Mouse (Mus musculus) heart, adult 2 months (tissue): ENCODE data around the gene Prkcq. TPM values are rescaled to one million over a fixed set of nuclear protein-coding genes. Genes with fewer than 3 reads are reported as not detected.

Experiments used
- DNase-seq, 2 experiments: peaks; one replicate each; pipeline ENCODE4 v3.0.0; 2021
- H3K27ac ChIP-seq: fragments of 200-600 bp; 2 replicates; pipeline ENCODE4 v1.8.1; 2022
- H3K27me3 ChIP-seq: fragments of 200-500 bp; 2 replicates; pipeline ENCODE4 v1.6.1; 2012; ENCODE audit warnings: mild to moderate bottlenecking, low read length, inconsistent platforms, mixed read lengths; ENCODE audit not compliant: control insufficient read depth, insufficient read depth
- H3K36me3 ChIP-seq: fragments of 200-500 bp; 2 replicates; pipeline ENCODE4 v1.6.1; 2012; ENCODE audit warnings: low read length, inconsistent platforms; ENCODE audit not compliant: control insufficient read depth, insufficient read depth
- H3K4me1 ChIP-seq: fragments of 200-500 bp; 2 replicates; pipeline ENCODE4 v1.6.1; 2011; ENCODE audit warnings: low read length; ENCODE audit not compliant: control insufficient read depth, insufficient read depth
- H3K4me3 ChIP-seq: fragments of 200-600 bp; 2 replicates; pipeline ENCODE4 v1.8.1; 2022
- H3K79me2 ChIP-seq: fragments of 200-500 bp; replicated peaks from 2 replicates; pipeline ENCODE4 v1.6.1; 2012; ENCODE audit warnings: mild to moderate bottlenecking, inconsistent platforms, low read length, moderate library complexity, mixed read lengths; ENCODE audit not compliant: control insufficient read depth, insufficient read depth
- H3K9ac ChIP-seq: fragments of 200-500 bp; 2 replicates; pipeline ENCODE4 v1.6.1; 2012; ENCODE audit warnings: low read depth, mild to moderate bottlenecking, control low read depth, inconsistent platforms, low read length, mixed read lengths
- CTCF ChIP-seq: fragments of 200-600 bp; IDR thresholded peaks from 2 replicates; pipeline ENCODE4 v1.8.1; 2022; ENCODE audit warnings: antibody characterized with exemption, mild to moderate bottlenecking, moderate library complexity
- EP300 ChIP-seq: fragments of 200-500 bp; IDR thresholded peaks from 2 replicates; pipeline ENCODE4 v1.6.1; 2011; ENCODE audit warnings: low read depth, low read length, control low read depth; ENCODE audit not compliant: insufficient read depth
- POLR2A ChIP-seq: fragments of 200-500 bp; IDR thresholded peaks from 2 replicates; pipeline ENCODE4 v1.6.1; 2011; ENCODE audit warnings: mild to moderate bottlenecking, low read depth, low read length, control low read depth; ENCODE audit not compliant: insufficient read depth
- WGBS: fragments of 180-500 bp; shearing (Covaris S2); methylation state at CpG from one replicate; pipeline ENCODE4 v1.1.7; 2018; 5-methylcytosine and 5-hydroxymethylcytosine counted together
- intact Hi-C: fragments of 180-260 bp; cut with DNase I; formaldehyde crosslinking; loops from one replicate; pipeline ENCODE4 v1.15.1; 2025
- polyA plus RNA-seq: library from polyadenylated mRNA; depleted of rRNA; stranded (reverse); fragments of >200 nt; gene quantifications from 2 replicates; pipeline ENCODE4 v1.2.3, GENCODE M21; 2012
- total RNA-seq, 2 experiments: library from RNA; stranded (reverse); gene quantifications; 2 replicates each; pipeline ENCODE4 v1.2.3; 2021

The Prkcq gene
- total and polyA plus RNA-seq, 3 experiments = 1.1 to 3.3 (median 2.6) TPM

DNA sequence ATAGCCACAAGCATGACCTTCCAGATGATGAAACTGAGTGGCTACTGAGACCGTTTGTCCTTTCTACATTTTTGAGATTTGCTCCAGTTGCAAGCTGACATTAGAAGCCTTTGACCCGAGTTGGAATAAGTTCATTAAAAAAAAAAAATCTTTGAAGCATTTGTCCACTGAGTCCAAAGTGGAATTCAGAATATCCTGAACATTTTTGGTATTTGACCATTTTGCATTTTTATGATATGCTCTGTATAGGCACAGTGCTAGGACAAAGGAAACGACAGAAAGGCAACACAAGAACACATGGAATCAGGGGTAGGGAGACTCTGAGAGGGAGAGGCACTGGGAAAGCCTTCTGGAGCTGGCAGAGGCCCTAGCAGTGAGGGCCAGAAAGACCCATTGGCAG, 9.2 kb upstream of the Prkcq start:
- intact Hi-C loops = loop anchor here (5.0 kb wide), 1 partner anchor 125 kb away; no protein-coding TSS in a partner anchor
- no peaks in the 10 kb centered on the region for H3K79me2 ChIP-seq
- no peak overlapping the region for H3K4me3 ChIP-seq
- 51% methylated on average over 3 of the region's 3 CpGs for WGBS
- DNase-seq = no peak
- TF ChIP-seq POLR2A (no peak), CTCF (no peak), EP300 (no peak)
- no peaks in the 10 kb centered on the region for H3K4me1 ChIP-seq
- no peak overlapping the region for H3K27ac ChIP-seq
- no peak overlapping the region for H3K9ac ChIP-seq
- H3K27me3 ChIP-seq = no peaks in the 10 kb centered on the region
- no peaks in the 10 kb centered on the region for H3K36me3 ChIP-seq

DNA sequence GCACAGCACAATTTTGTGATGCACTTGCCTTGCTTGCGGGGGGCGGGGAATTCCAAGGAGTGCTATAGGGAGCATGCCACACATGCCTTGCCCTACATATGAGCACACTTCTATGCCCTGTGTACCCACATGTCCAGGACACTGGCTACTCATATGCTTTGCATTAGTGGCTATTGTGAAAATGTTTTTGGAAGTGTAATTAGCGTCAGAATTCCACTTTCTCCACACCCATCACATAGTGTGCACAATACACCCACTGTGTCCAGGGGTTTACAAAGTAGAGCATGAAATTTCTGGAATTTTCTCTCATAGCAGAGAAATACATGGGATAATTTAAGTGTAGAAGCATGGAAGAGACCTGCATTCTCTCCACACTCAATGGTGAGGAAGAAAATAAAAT, 7.7 kb upstream of the Prkcq start:
- Histone ChIP-seq H3K27ac (no peak overlapping the region), H3K4me3 (no peak overlapping the region), H3K27me3 (no peaks in the 10 kb centered on the region), H3K9ac (no peak overlapping the region), H3K4me1 (no peaks in the 10 kb centered on the region), H3K79me2 (no peaks in the 10 kb centered on the region), H3K36me3 (no peaks in the 10 kb centered on the region)
- WGBS = 90% methylated on average over 3 of the region's 3 CpGs
- no peak for DNase-seq
- TF ChIP-seq EP300 (no peak), POLR2A (no peak), CTCF (no peak)
- intact Hi-C loops = loop anchor here (5.0 kb wide), 1 partner anchor 123 kb away; no protein-coding TSS in a partner anchor

DNA sequence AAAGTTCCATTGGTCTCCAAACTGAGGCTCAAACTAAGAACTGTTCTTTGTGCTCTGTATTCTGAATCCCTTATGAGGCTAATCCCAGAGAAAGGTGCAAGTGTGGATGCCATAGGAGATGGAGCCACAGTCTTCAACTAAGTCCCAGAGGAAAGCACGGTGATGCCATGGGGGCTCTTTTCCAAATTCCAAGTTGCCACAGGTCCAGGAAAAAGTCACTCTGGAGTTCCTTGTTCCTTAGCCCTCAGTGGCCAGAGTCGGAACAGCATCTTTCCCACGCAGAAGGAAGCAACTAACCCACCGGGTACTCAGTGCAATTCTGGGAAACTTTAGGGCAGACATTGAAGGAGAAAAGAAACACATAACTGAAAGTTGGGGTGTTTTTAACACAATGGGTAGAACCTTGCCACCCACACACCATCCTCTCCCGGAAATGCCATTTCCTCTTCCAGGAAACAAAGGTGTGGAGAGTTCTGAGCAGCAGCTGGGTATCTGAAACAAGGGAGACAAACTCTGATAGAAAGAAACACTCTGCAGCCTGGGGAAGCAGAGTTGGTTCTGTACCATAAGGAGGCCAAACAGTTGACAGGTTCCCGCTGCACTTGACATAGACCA, 2.1 kb upstream of the Prkcq start:
- Histone ChIP-seq H3K27me3 (no peaks in the 10 kb centered on the region), H3K27ac (no peak overlapping the region), H3K36me3 (no peaks in the 10 kb centered on the region), H3K9ac (no peak overlapping the region), H3K4me3 (no peak overlapping the region), H3K4me1 (no peaks in the 10 kb centered on the region), H3K79me2 (no peaks in the 10 kb centered on the region)
- intact Hi-C loops = loop anchor here (5.0 kb wide), 1 partner anchor 82 kb away; no protein-coding TSS in a partner anchor
- whole genome bisulfite sequencing = 61% methylated on average over 6 of the region's 6 CpGs
- DNase-seq = no peak
- TF ChIP-seq EP300 (no peak), POLR2A (no peak), CTCF (no peak)

- Histone ChIP-seq H3K4me1 (no peaks in the 10 kb centered on the region), H3K4me3 (peak overlapping the region; percentile 47; the same call in 1 of the 2 replicates), H3K27ac (no peak overlapping the region; the same call in 1 of the 2 replicates), H3K27me3 (no peaks in the 10 kb centered on the region), H3K36me3 (no peaks in the 10 kb centered on the region), H3K9ac (no peak overlapping the region), H3K79me2 (no peaks in the 10 kb centered on the region)
- intact Hi-C loops = loop anchor here (5.0 kb wide), 1 partner anchor 79 kb away; no protein-coding TSS in a partner anchor
- no peak for TF ChIP-seq EP300
- no peak for TF ChIP-seq CTCF
- 17% methylated on average over 9 of the region's 9 CpGs for WGBS
- no peak for DNase-seq
Observed at GRCm38 (mm10) chr2:11172831-11173414, 1.0 kb downstream of the Prkcq start.

- Histone ChIP-seq H3K4me1 (no peaks in the 10 kb centered on the region), H3K79me2 (no peaks in the 10 kb centered on the region), H3K4me3 (no peak overlapping the region), H3K36me3 (no peaks in the 10 kb centered on the region), H3K9ac (no peak overlapping the region), H3K27ac (no peak overlapping the region), H3K27me3 (no peaks in the 10 kb centered on the region)
- WGBS = 45% methylated on average over 4 of the region's 4 CpGs
- intact Hi-C loops = loop anchor here (5.0 kb wide), 1 partner anchor 79 kb away; no protein-coding TSS in a partner anchor
- TF ChIP-seq POLR2A = no peak
- no peak for TF ChIP-seq EP300
- no peak for TF ChIP-seq CTCF
- DNase-seq = no peak
Observed at GRCm38 (mm10) chr2:11173521-11173920, 1.6 kb downstream of the Prkcq start.

GRCm38 (mm10) chr2:11174101-11174500, 2.2 kb downstream of the Prkcq start:
- Histone ChIP-seq H3K27ac (no peak overlapping the region), H3K27me3 (no peaks in the 10 kb centered on the region), H3K4me3 (no peak overlapping the region), H3K9ac (no peak overlapping the region), H3K36me3 (no peaks in the 10 kb centered on the region), H3K79me2 (no peaks in the 10 kb centered on the region), H3K4me1 (no peaks in the 10 kb centered on the region)
- intact Hi-C loops = loop anchor here (5.0 kb wide), 1 partner anchor 78 kb away; no protein-coding TSS in a partner anchor
- no peak for TF ChIP-seq EP300
- no peak for TF ChIP-seq CTCF
- TF ChIP-seq POLR2A = no peak
- no peak for DNase-seq
- WGBS = 81% methylated on average over 4 of the region's 4 CpGs
